Mouse (Mus musculus): Measurements from ENCODE around the gene Sh3gl1. TPM values are rescaled to one million over a fixed set of nuclear protein-coding genes. Genes with fewer than 3 reads are reported as not detected.
"Not testable (repeated sequence)": the region's sequence is repeated elsewhere in the genome, so short reads cannot be mapped to it uniquely, and the experiment has no call there.

The Sh3gl1 gene
- 171 and 175 TPM in 2 replicates for polyA plus RNA-seq (2016; fragmentation: Nextera tagmentation; extraction: Ambion mirVana)

- Histone ChIP-seq H3K4me2 (peak within 1 kb of the TSS; percentile 51), H3K9me3 (no peaks in the 10 kb centered on the region), H3K9ac (replicated peaks) (peak within 1 kb of the TSS; percentile 84), H3K36me3 (peaks cover 31% of the 10 kb centered on the region), H3K4me3 (replicated peaks) (peak within 1 kb of the TSS; percentile 84), H3K27ac (peak within 1 kb of the TSS; percentile 93), H3K27me3 (no peaks in the 10 kb centered on the region), H3K4me1 (replicated peaks) (peaks cover 30% of the 10 kb centered on the region)
- peak; percentile 86 for ATAC-seq (ENCODE audit: insufficient number of reproducible peaks, insufficient read depth, low FRiP score, low TSS enrichment, low read depth)
- WGBS, result under 1% methylated on average over 74 of the region's 74 CpGs
These were observed at the start of gene Sh3gl1 for GRCm38 (mm10) chr17:56036176-56036900. TSS of gene Sh3gl1 (minus strand) at chr17:56036635.

DNA sequence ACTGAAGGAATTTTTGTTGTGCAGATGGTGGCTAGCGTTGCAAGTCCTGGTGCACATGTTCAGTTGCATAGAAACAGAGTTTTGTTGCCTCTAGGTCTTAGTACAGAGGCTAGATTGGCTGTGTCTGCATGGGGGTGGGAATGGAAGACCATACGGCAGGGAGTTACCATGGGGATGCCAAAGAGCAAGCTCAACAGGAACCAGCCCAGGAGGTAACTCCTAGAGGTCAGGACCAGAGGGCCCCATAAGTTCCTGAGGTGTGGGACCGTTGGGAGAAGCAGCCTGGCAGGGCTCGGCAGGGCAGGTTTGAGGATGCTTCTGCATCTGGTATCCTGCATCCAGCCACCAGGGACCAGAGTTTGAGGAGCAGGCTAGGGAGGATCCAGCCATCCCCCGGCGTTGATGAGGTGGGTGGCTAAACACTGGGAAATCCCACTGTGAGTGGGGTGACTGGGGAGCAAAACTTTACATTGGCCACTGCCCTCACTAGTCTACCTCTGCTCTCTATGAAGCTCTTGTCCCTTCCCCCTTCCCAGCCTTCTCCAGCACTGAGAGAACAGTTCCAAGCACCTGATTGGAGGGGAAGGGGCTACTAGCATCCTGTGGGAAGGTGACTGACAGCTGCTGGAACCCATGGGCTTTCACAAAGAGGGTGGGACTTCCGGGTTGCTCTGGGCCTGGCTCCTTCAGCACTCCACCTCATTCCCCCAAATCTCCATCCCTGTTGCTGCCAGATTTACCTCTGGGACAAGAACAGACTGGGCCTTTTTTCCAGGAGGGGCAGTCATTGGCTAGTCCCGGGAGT is 44.5 kb upstream of the Sh3gl1 start:
- ATAC-seq (ENCODE audit: insufficient number of reproducible peaks, insufficient read depth, low FRiP score, low TSS enrichment, low read depth), result peak; percentile 26
- H3K4me3 ChIP-seq (replicated peaks), result peak overlapping the region; percentile 92
- WGBS, result 8% methylated on average over 8 of the region's 8 CpGs
- no peaks in the 10 kb centered on the region for H3K9me3 ChIP-seq
- H3K4me1 ChIP-seq (replicated peaks), result peaks cover 25% of the 10 kb centered on the region
- H3K27ac ChIP-seq, result peak overlapping the region; percentile 47; the same call in 1 of the 2 replicates
- peak overlapping the region; percentile 86 for H3K9ac ChIP-seq (replicated peaks)
- no peaks in the 10 kb centered on the region for H3K27me3 ChIP-seq
- peaks cover 35% of the 10 kb centered on the region for H3K36me3 ChIP-seq
- H3K4me2 ChIP-seq, result peak overlapping the region; percentile 89

DNA sequence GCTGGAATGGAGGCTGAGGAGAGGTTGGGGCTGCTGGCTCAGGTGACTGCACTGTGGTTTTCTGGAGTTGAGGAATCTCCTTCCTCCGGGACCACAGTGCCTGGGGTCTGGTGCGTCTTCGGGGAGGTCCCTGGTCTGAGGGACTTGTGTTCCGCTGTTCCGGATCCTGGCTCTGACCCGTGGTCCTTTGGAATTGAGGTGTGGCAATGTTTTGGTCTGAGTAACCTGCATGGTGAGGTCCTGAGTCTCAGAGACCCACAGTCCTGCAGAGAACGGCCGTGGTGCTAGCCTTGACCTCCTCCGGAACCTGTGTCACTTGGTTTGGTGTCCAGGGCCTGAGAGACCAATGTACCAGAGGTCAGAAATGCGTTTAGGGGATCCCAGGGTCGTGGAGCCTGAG is 43.5 kb upstream of the Sh3gl1 start:
- Histone ChIP-seq H3K36me3 (peaks cover 24% of the 10 kb centered on the region), H3K4me1 (replicated peaks) (peaks cover 32% of the 10 kb centered on the region), H3K9ac (replicated peaks) (peak overlapping the region; percentile 86), H3K9me3 (no peaks in the 10 kb centered on the region), H3K4me2 (peak overlapping the region; percentile 89), H3K27ac (peak overlapping the region; percentile 69), H3K27me3 (no peaks in the 10 kb centered on the region), H3K4me3 (replicated peaks) (peak overlapping the region; percentile 92)
- ATAC-seq (ENCODE audit: insufficient number of reproducible peaks, insufficient read depth, low FRiP score, low TSS enrichment, low read depth), result no peak
- WGBS, result 3% methylated on average over 11 of the region's 11 CpGs

GRCm38 (mm10) chr17:56078880-56079795 is 42.7 kb upstream of the Sh3gl1 start, which contains the start of gene Hdgfl2:
TSS of gene Hdgfl2 (plus strand) at chr17:56079634.
- peak; percentile 94 for ATAC-seq (ENCODE audit: insufficient number of reproducible peaks, insufficient read depth, low FRiP score, low TSS enrichment, low read depth)
- peak within 1 kb of the TSS; percentile 86 for H3K9ac ChIP-seq (replicated peaks)

DNA sequence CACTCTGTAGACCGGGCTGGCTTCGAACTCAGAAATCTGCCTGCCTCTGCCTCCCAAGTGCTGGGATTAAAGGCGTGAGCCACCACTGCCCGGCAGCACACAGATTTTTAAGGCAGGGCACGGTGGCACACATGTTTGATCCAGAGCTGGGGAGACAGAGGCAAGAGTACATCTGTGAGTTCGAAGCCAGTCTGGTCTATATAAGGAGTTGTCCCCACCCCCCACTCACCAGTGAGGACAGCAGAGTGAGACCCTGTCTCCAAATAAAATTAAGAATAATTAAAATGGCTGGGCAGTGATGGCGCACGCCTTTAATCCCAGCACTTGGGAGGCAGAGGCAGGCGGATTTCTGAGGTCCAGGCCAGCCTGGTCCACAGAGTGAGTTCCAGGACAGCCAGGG is 41.9 kb upstream of the Sh3gl1 start:
- Histone ChIP-seq H3K4me3 (replicated peaks) (peak overlapping the region; percentile 92; the same call in 1 of the 2 replicates), H3K4me1 (replicated peaks) (peaks cover 41% of the 10 kb centered on the region), H3K27ac (0 out of 2 replicates have a peak overlapping the region, but pooled peaks have one; percentile 30), H3K4me2 (peak overlapping the region; percentile 44), H3K36me3 (peaks cover 15% of the 10 kb centered on the region)
- not testable (repeated sequence) for H3K9me3 ChIP-seq; H3K9ac ChIP-seq (replicated peaks); ATAC-seq (ENCODE audit: insufficient number of reproducible peaks, insufficient read depth, low FRiP score, low TSS enrichment, low read depth); H3K27me3 ChIP-seq
- 63% methylated on average over 9 of the region's 9 CpGs for WGBS

More at GRCm38 (mm10) chr17:56078880-56079795, 42.7 kb upstream of the Sh3gl1 start, which contains the start of gene Hdgfl2:
- Histone ChIP-seq H3K4me1 (replicated peaks) (peaks cover 33% of the 10 kb centered on the region), H3K27ac (peak within 1 kb of the TSS; percentile 69), H3K9me3 (no peaks in the 10 kb centered on the region), H3K4me2 (peak within 1 kb of the TSS; percentile 89), H3K36me3 (peaks cover 20% of the 10 kb centered on the region), H3K4me3 (replicated peaks) (peak within 1 kb of the TSS; percentile 92), H3K27me3 (no peaks in the 10 kb centered on the region)
- WGBS, result under 1% methylated on average over 61 of the region's 61 CpGs

GRCm38 (mm10) chr17:56077523-56077922 is 41.1 kb upstream of the Sh3gl1 start:
- ATAC-seq (ENCODE audit: insufficient number of reproducible peaks, insufficient read depth, low FRiP score, low TSS enrichment, low read depth), result no peak
- Histone ChIP-seq H3K27me3 (no peaks in the 10 kb centered on the region), H3K9me3 (no peaks in the 10 kb centered on the region), H3K4me2 (no peak overlapping the region), H3K4me3 (replicated peaks) (no peak overlapping the region), H3K36me3 (peaks cover 13% of the 10 kb centered on the region), H3K27ac (no peak overlapping the region), H3K4me1 (replicated peaks) (peaks cover 41% of the 10 kb centered on the region), H3K9ac (replicated peaks) (no peak overlapping the region)
- 89% methylated on average over 5 of the region's 5 CpGs for WGBS

GRCm38 (mm10) chr17:56074827-56075208 is 38.4 kb upstream of the Sh3gl1 start, which contains the start of gene Ubxn6:
TSS of gene Ubxn6 (minus strand) at chr17:56075028.
- WGBS, result under 1% methylated on average over 35 of the region's 35 CpGs
- Histone ChIP-seq H3K4me3 (replicated peaks) (peak within 1 kb of the TSS; percentile 84), H3K36me3 (peaks cover 33% of the 10 kb centered on the region), H3K4me1 (replicated peaks) (peaks cover 17% of the 10 kb centered on the region), H3K27me3 (no peaks in the 10 kb centered on the region), H3K9me3 (no peaks in the 10 kb centered on the region), H3K9ac (replicated peaks) (peak within 1 kb of the TSS; percentile 80), H3K4me2 (peak within 1 kb of the TSS; percentile 69), H3K27ac (peak within 1 kb of the TSS; percentile 95)
- peak; percentile 18 for ATAC-seq (ENCODE audit: insufficient number of reproducible peaks, insufficient read depth, low FRiP score, low TSS enrichment, low read depth)

DNA sequence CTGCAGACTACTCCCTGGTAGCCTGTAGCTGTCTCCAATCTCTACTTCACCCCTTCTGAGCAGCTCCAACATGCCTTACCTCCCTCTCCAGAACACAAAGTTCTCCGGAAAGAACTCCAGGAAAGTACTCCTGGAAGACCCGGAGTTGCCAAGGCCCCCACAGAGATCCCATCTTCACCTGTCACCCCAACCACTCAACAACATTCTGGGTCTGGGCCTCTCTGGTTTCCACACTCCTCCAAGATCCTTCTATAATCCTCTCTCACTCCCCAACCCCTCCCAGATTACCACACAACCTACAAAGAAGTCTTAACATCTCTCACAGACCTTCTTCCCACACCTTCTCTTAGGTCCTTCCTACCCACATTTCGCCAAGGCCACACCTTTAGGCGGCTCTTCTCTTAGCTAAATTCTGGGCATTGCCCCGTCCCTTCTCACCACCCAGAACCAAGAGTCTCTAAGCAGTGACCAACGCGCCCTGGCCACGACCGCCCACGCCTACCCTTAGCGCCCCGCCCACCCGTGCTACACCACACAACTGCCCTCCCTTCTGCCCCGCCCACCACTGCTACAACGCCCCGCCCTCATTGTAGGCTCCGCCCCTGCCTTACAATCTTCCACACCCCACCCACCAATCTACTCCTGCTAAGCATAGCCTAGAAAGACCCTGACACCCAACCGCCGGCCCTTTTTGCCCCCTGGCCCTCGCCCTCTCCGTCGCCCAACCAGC is 37.8 kb upstream of the Sh3gl1 start:
- Histone ChIP-seq H3K9me3 (no peaks in the 10 kb centered on the region), H3K4me2 (peak overlapping the region; percentile 69), H3K27ac (peak overlapping the region; percentile 95), H3K27me3 (no peaks in the 10 kb centered on the region), H3K4me1 (replicated peaks) (peaks cover 17% of the 10 kb centered on the region), H3K9ac (replicated peaks) (peak overlapping the region; percentile 80), H3K36me3 (peaks cover 38% of the 10 kb centered on the region), H3K4me3 (replicated peaks) (peak overlapping the region; percentile 84)
- peak; percentile 7; the same call in 1 of the 2 replicates for ATAC-seq (ENCODE audit: insufficient number of reproducible peaks, insufficient read depth, low FRiP score, low TSS enrichment, low read depth)
- 10% methylated on average over 22 of the region's 22 CpGs for WGBS

- ATAC-seq (ENCODE audit: insufficient number of reproducible peaks, insufficient read depth, low FRiP score, low TSS enrichment, low read depth), result no peak
- Histone ChIP-seq H3K4me3 (replicated peaks) (no peak overlapping the region), H3K9me3 (no peaks in the 10 kb centered on the region), H3K9ac (replicated peaks) (no peak overlapping the region), H3K27me3 (no peaks in the 10 kb centered on the region), H3K4me1 (replicated peaks) (peaks cover 17% of the 10 kb centered on the region), H3K4me2 (no peak overlapping the region), H3K36me3 (peaks cover 58% of the 10 kb centered on the region), H3K27ac (no peak overlapping the region)
- WGBS, result 93% methylated on average over 5 of the region's 5 CpGs
These were observed 35.8 kb upstream of the Sh3gl1 start for GRCm38 (mm10) chr17:56072243-56072642.

- Histone ChIP-seq H3K27me3 (no peaks in the 10 kb centered on the region), H3K4me3 (replicated peaks) (no peak overlapping the region), H3K4me2 (no peak overlapping the region), H3K9ac (replicated peaks) (no peak overlapping the region), H3K36me3 (peaks cover 70% of the 10 kb centered on the region), H3K9me3 (no peaks in the 10 kb centered on the region), H3K4me1 (replicated peaks) (peaks cover 17% of the 10 kb centered on the region), H3K27ac (no peak overlapping the region)
- no peak for ATAC-seq (ENCODE audit: insufficient number of reproducible peaks, insufficient read depth, low FRiP score, low TSS enrichment, low read depth)
These were observed 34.7 kb upstream of the Sh3gl1 start for GRCm38 (mm10) chr17:56071126-56071525.
